Comparison of ENCODE assay signal across 20 mouse cellular contexts in genomic region chr4:48559652-48560051, GRCm38 (mm10). TPM values are rescaled to one million over a fixed set of nuclear protein-coding genes. Genes with fewer than 3 reads are reported as not detected.
DNase-seq lines count a peak whose midpoint lies in the region; ATAC-seq lines count a peak whose summit lies in the region.
"Had no signal": no experiment of that assay in that cellular context is flagged by ENCODE, and none has a peak within 500 bp of the region (broad histone marks: within the 10 kb centered on the region; RNA-seq: fewer than 3 reads in every experiment).

No protein-coding gene starts in this region.

- peaks cover 6% of the 10 kb centered on the region; the same call in 1 of the 2 replicates for H3K36me3 ChIP-seq in forebrain, embryonic 16.5 days (ENCODE audit: control insufficient read depth, insufficient read depth)
- peaks cover 12% of the 10 kb centered on the region; the same call in 1 of the 2 replicates for H3K36me3 ChIP-seq in forebrain, embryonic 11.5 days (ENCODE audit: control insufficient read depth, insufficient read depth, low read length)
- peaks cover 48% of the 10 kb centered on the region for H3K36me3 ChIP-seq in kidney, embryonic 16.5 days (ENCODE audit: insufficient read depth, low read length)
- H3K36me3 ChIP-seq: liver, embryonic 13.5 days had no signal

- H3K27ac ChIP-seq in forebrain, embryonic 16.5 days (ENCODE audit: low read length) = no peak overlapping the region
- no peak overlapping the region for H3K27ac ChIP-seq in forebrain, embryonic 11.5 days (ENCODE audit: low read depth, low read length)
- no peak overlapping the region for H3K27ac ChIP-seq in kidney, embryonic 16.5 days (ENCODE audit: low read length)
- H3K27ac ChIP-seq in brown adipose tissue, adult 24 weeks (replicated peaks; ENCODE audit: low read depth, low read length) = peak overlapping the region; percentile 89
- H3K27ac ChIP-seq: limb, embryonic 12.5 days; liver, embryonic 13.5 days had no signal

- ATAC-seq in forebrain, embryonic 16.5 days = peak; percentile 29; the same call in 1 of the 2 replicates
- ATAC-seq in forebrain, embryonic 11.5 days (replicated peaks; ENCODE audit: low FRiP score) = no peak
- ATAC-seq in kidney, embryonic 16.5 days (ENCODE audit: low FRiP score, low TSS enrichment) = 0 out of 2 replicates have a peak, but pooled peaks have one; percentile 35
- ATAC-seq: inflammation-experienced regulatory T-cells, adult 6 months had no signal

- WGBS in forebrain, embryonic 16.5 days = 65% methylated on average over 14 of the region's 14 CpGs
- 85% methylated on average over 14 of the region's 14 CpGs for WGBS in forebrain, embryonic 11.5 days
- WGBS in kidney, embryonic 16.5 days = 68% methylated on average over 14 of the region's 14 CpGs

- H3K9me3 ChIP-seq in forebrain, embryonic 16.5 days (ENCODE audit: control insufficient read depth, low read length) = no peaks in the 10 kb centered on the region
- no peaks in the 10 kb centered on the region for H3K9me3 ChIP-seq in forebrain, embryonic 11.5 days (ENCODE audit: control insufficient read depth, low read length)
- H3K9me3 ChIP-seq in kidney, embryonic 16.5 days (ENCODE audit: low read length) = no peaks in the 10 kb centered on the region
- H3K9me3 ChIP-seq: limb, embryonic 12.5 days; liver, embryonic 13.5 days had no signal

- H3K27me3 ChIP-seq in forebrain, embryonic 16.5 days (replicated peaks; ENCODE audit: control insufficient read depth, insufficient read depth, low read length) = no peaks in the 10 kb centered on the region
- no peaks in the 10 kb centered on the region for H3K27me3 ChIP-seq in forebrain, embryonic 11.5 days (ENCODE audit: control insufficient read depth, insufficient read depth, low read length)
- no peaks in the 10 kb centered on the region for H3K27me3 ChIP-seq in kidney, embryonic 16.5 days (ENCODE audit: insufficient read depth, low read length)
- H3K27me3 ChIP-seq: limb, embryonic 12.5 days; liver, embryonic 13.5 days had no signal

- H3K4me3 ChIP-seq in forebrain, embryonic 16.5 days (replicated peaks; ENCODE audit: low read length) = no peak overlapping the region
- no peak overlapping the region for H3K4me3 ChIP-seq in forebrain, embryonic 11.5 days (ENCODE audit: low read depth, low read length)
- no peak overlapping the region for H3K4me3 ChIP-seq in kidney, embryonic 16.5 days (ENCODE audit: low read length)
- H3K4me3 ChIP-seq in brown adipose tissue, adult 24 weeks (ENCODE audit: insufficient read depth, low read depth, low read length) = peak overlapping the region; percentile 58
- H3K4me3 ChIP-seq: limb, embryonic 12.5 days; liver, embryonic 13.5 days had no signal

- DNase-seq in adrenal gland, adult 2 months = peak; percentile 42
- DNase-seq in adrenal gland, adult 8-10 months = no peak
- DNase-seq in forebrain, embryonic 11.5 days (ENCODE audit: low spot score) = no peak
- no peak for DNase-seq in kidney, postnatal 36 days
- DNase-seq in layer of hippocampus, postnatal 36 days = no peak
- DNase-seq: cerebellum, adult 2 months; cerebellum, postnatal 36 days; gastrocnemius, postnatal 10 days; kidney, adult 2 months; kidney, postnatal 4 days; layer of hippocampus, adult 9-11 months; liver, embryonic 13.5 days; retina, postnatal 1 day; thymus, postnatal 36 days had no signal

- H3K4me2 ChIP-seq in forebrain, embryonic 16.5 days (ENCODE audit: low read length) = no peak overlapping the region
- H3K4me2 ChIP-seq in forebrain, embryonic 11.5 days (ENCODE audit: low read depth, low read length, severe bottlenecking) = no peak overlapping the region
- no peak overlapping the region for H3K4me2 ChIP-seq in kidney, embryonic 16.5 days (replicated peaks; ENCODE audit: low read depth, low read length)
- H3K4me2 ChIP-seq: limb, embryonic 12.5 days; liver, embryonic 13.5 days; midbrain, embryonic 11.5 days had no signal

- H3K9ac ChIP-seq in forebrain, embryonic 16.5 days (replicated peaks; ENCODE audit: low read depth, low read length) = no peak overlapping the region
- no peak overlapping the region for H3K9ac ChIP-seq in forebrain, embryonic 11.5 days (ENCODE audit: low read length)
- H3K9ac ChIP-seq in kidney, embryonic 16.5 days (replicated peaks; ENCODE audit: low read length) = no peak overlapping the region
- H3K9ac ChIP-seq: limb, embryonic 12.5 days; liver, embryonic 13.5 days had no signal

- 0 out of 2 replicates have a peak, but pooled peaks cover 3% of the 10 kb centered on the region for H3K4me1 ChIP-seq in forebrain, embryonic 16.5 days (replicated peaks; ENCODE audit: control insufficient read depth, insufficient read depth, low read length)
- H3K4me1 ChIP-seq in forebrain, embryonic 11.5 days (replicated peaks; ENCODE audit: control insufficient read depth, insufficient read depth, low read length) = no peaks in the 10 kb centered on the region
- no peaks in the 10 kb centered on the region for H3K4me1 ChIP-seq in kidney, embryonic 16.5 days (ENCODE audit: insufficient read depth, low read length)
- no peaks in the 10 kb centered on the region for H3K4me1 ChIP-seq in brown adipose tissue, adult 24 weeks (ENCODE audit: control insufficient read depth, insufficient read depth, insufficient read length, low read length)
- H3K4me1 ChIP-seq: liver, embryonic 13.5 days had no signal

RNA-seq across cellular contexts. Expression of gene Msantd3, which starts 19.9 kb away (rescaled TPM):
- total RNA-seq in adrenal gland, adult 2 months (2021) = 10 to 100 TPM; 14.4 to 22.8 TPM
- polyA plus RNA-seq in adrenal gland, adult 2 months (2012; rRNA removed) = 1.8 and 2.5 TPM in 2 replicates
- total RNA-seq in adrenal gland, adult 8-10 months (2022) = 10 to 100 TPM; 13.6 to 22.3 (median 19.3) TPM
- 38.6 and 45.5 TPM in 2 replicates for polyA plus RNA-seq in forebrain, embryonic 16.5 days (2015; fragmentation: Nextera tagmentation; extraction: Ambion mirVana)
- 64.0 and 65.2 TPM in 2 replicates for polyA plus RNA-seq in forebrain, embryonic 11.5 days (2014; fragmentation: Nextera tagmentation; extraction: Ambion mirVana)
- polyA plus RNA-seq in kidney, embryonic 16.5 days (2015; fragmentation: Nextera tagmentation; extraction: Ambion mirVana) = 28.8 and 29.5 TPM in 2 replicates
- polyA plus RNA-seq in brown adipose tissue, adult 24 weeks (2012; ENCODE audit: insufficient read depth, insufficient read length, missing spikeins) = 18.5 and 31.6 TPM in 2 replicates
- 10 to 100 TPM; 20.3 to 21.8 TPM for total RNA-seq in layer of hippocampus, postnatal 36 days (2021)
- polyA plus RNA-seq: inflammation-experienced regulatory T-cells, adult 6 months had no signal

RNA-seq across cellular contexts. Expression of gene Tmeff1, which starts 25.3 kb away (rescaled TPM):
- 10 to 100 TPM in 1 of 2 experiments, 1 to 10 TPM in 1; 9.8 to 16.2 TPM for total RNA-seq in adrenal gland, adult 2 months (2021)
- 2.4 and 10.8 TPM in 2 replicates for polyA plus RNA-seq in adrenal gland, adult 2 months (2012; rRNA removed)
- total RNA-seq in adrenal gland, adult 8-10 months (2022) = 10 to 100 TPM in 1 of 4 experiments, 1 to 10 TPM in 3; 5.1 to 11.5 (median 7.9) TPM
- 205 and 213 TPM in 2 replicates for polyA plus RNA-seq in forebrain, embryonic 16.5 days (2015; fragmentation: Nextera tagmentation; extraction: Ambion mirVana)
- polyA plus RNA-seq in forebrain, embryonic 11.5 days (2014; fragmentation: Nextera tagmentation; extraction: Ambion mirVana) = 124 and 138 TPM in 2 replicates
- polyA plus RNA-seq in kidney, embryonic 16.5 days (2015; fragmentation: Nextera tagmentation; extraction: Ambion mirVana) = 10.4 and 19.8 TPM in 2 replicates
- 11.3 and 29.2 TPM in 2 replicates for polyA plus RNA-seq in brown adipose tissue, adult 24 weeks (2012; ENCODE audit: insufficient read depth, insufficient read length, missing spikeins)
- 100 to 1,000 TPM; 125 to 137 TPM for total RNA-seq in layer of hippocampus, postnatal 36 days (2021)
- polyA plus RNA-seq: inflammation-experienced regulatory T-cells, adult 6 months had no signal
